Mouse (Mus musculus) bone marrow, adult 2 months (tissue): ENCODE measurements around the gene Vkorc1. TPM values are rescaled to one million over a fixed set of nuclear protein-coding genes. Genes with fewer than 3 reads are reported as not detected.

ENCODE experiments used
- H3K27ac ChIP-seq: fragments of 200-500 bp; 2 replicates; pipeline ENCODE4 v1.5.1; 2012; ENCODE audit warnings: low read depth, mild to moderate bottlenecking, control low read depth, inconsistent platforms, low read length; ENCODE audit not compliant: control insufficient read depth, poor library complexity, insufficient read depth
- H3K4me1 ChIP-seq: fragments of 200-500 bp; 2 replicates; pipeline ENCODE4 v1.6.1; 2011; ENCODE audit warnings: low read length; ENCODE audit not compliant: control insufficient read depth, insufficient read depth
- H3K4me3 ChIP-seq: fragments of 200-500 bp; replicated peaks from 2 replicates; pipeline ENCODE3; 2011; ENCODE audit warnings: mild to moderate bottlenecking, low read depth, low read length, control low read depth; ENCODE audit not compliant: control insufficient read depth
- CTCF ChIP-seq: fragments of 200-500 bp; IDR thresholded peaks from 2 replicates; pipeline ENCODE4 v1.5.1; 2011; ENCODE audit warnings: low read length, control low read depth; ENCODE audit not compliant: control insufficient read depth, insufficient read depth
- POLR2A ChIP-seq: fragments of 200-500 bp; IDR thresholded peaks from 2 replicates; pipeline ENCODE4 v1.6.1; 2011; ENCODE audit warnings: low read depth, mild to moderate bottlenecking, control low read depth, low read length, borderline replicate concordance; ENCODE audit not compliant: control insufficient read depth
- WGBS: fragments of 180-500 bp; shearing (Covaris S2); methylation state at CpG from one replicate; pipeline ENCODE4 v1.1.7; 2018; 5-methylcytosine and 5-hydroxymethylcytosine counted together
- polyA plus RNA-seq: library from polyadenylated mRNA; stranded (reverse); fragments of >200 nt; gene quantifications from 2 replicates; pipeline ENCODE4 v1.2.4, GENCODE M21; 2011; ENCODE audit warnings: low replicate concordance; ENCODE audit not compliant: missing spikeins, insufficient read depth, insufficient read length

Gene Vkorc1
- polyA plus RNA-seq, 1 experiment = 22.3 TPM

GRCm38 (mm10) chr7:127931351-127932135, 36.1 kb upstream of the Vkorc1 start:
- no peaks in the 10 kb centered on the region for H3K4me1 ChIP-seq
- no peak for TF ChIP-seq POLR2A
- TF ChIP-seq CTCF = no peak
- 50% methylated on average over 13 of the region's 13 CpGs for WGBS
- 0 out of 2 replicates have a peak overlapping the region, but pooled peaks have one; percentile 20 for H3K27ac ChIP-seq
- H3K4me3 ChIP-seq = no peak overlapping the region

GRCm38 (mm10) chr7:127930636-127931035, 35.2 kb upstream of the Vkorc1 start:
- TF ChIP-seq POLR2A = no peak
- no peak for TF ChIP-seq CTCF
- Histone ChIP-seq H3K27ac (no peak overlapping the region), H3K4me3 (no peak overlapping the region), H3K4me1 (no peaks in the 10 kb centered on the region)
- 80% methylated on average over 5 of the region's 5 CpGs for WGBS

- Histone ChIP-seq H3K27ac (no peak within 1 kb of the TSS), H3K4me1 (no peaks in the 10 kb centered on the region), H3K4me3 (no peak within 1 kb of the TSS)
- no peak for TF ChIP-seq CTCF
- TF ChIP-seq POLR2A = no peak
- WGBS = 69% methylated on average over 6 of the region's 6 CpGs
Measured at GRCm38 (mm10) chr7:127929923-127930322, 34.5 kb upstream of the Vkorc1 start, which contains the start of gene Prss8. Gene Prss8 (minus strand): TSS chr7:127930104.

GRCm38 (mm10) chr7:127928596-127928995, 33.2 kb upstream of the Vkorc1 start:
- Histone ChIP-seq H3K4me1 (no peaks in the 10 kb centered on the region), H3K27ac (no peak overlapping the region), H3K4me3 (no peak overlapping the region)
- no peak for TF ChIP-seq POLR2A
- WGBS = 84% methylated on average over 5 of the region's 5 CpGs

GRCm38 (mm10) chr7:127927726-127928125, 32.3 kb upstream of the Vkorc1 start:
- Histone ChIP-seq H3K4me3 (no peak overlapping the region), H3K4me1 (no peaks in the 10 kb centered on the region; the same call in 1 of the 2 replicates), H3K27ac (no peak overlapping the region)
- 92% methylated on average over 11 of the region's 11 CpGs for WGBS
- TF ChIP-seq POLR2A = no peak
- no peak for TF ChIP-seq CTCF

GRCm38 (mm10) chr7:127926846-127927245, 31.4 kb upstream of the Vkorc1 start:
- H3K4me1 ChIP-seq = peaks cover 3% of the 10 kb centered on the region
- TF ChIP-seq POLR2A (no peak), CTCF (no peak)
- H3K27ac ChIP-seq = no peak overlapping the region
- no peak overlapping the region for H3K4me3 ChIP-seq
- 88% methylated on average over 11 of the region's 11 CpGs for WGBS

GRCm38 (mm10) chr7:127926066-127926465, 30.6 kb upstream of the Vkorc1 start:
- peaks cover 3% of the 10 kb centered on the region for H3K4me1 ChIP-seq
- H3K27ac ChIP-seq = no peak overlapping the region
- 87% methylated on average over 8 of the region's 8 CpGs for WGBS
- H3K4me3 ChIP-seq = no peak overlapping the region
- no peak for TF ChIP-seq CTCF
- TF ChIP-seq POLR2A = no peak

- 88% methylated on average over 5 of the region's 5 CpGs for WGBS
- no peak for TF ChIP-seq CTCF
- TF ChIP-seq POLR2A = no peak
- Histone ChIP-seq H3K4me1 (peaks cover 3% of the 10 kb centered on the region), H3K4me3 (no peak overlapping the region), H3K27ac (no peak overlapping the region)
Measured at GRCm38 (mm10) chr7:127925252-127925651, 29.8 kb upstream of the Vkorc1 start.
